In the genomic region with DNA sequence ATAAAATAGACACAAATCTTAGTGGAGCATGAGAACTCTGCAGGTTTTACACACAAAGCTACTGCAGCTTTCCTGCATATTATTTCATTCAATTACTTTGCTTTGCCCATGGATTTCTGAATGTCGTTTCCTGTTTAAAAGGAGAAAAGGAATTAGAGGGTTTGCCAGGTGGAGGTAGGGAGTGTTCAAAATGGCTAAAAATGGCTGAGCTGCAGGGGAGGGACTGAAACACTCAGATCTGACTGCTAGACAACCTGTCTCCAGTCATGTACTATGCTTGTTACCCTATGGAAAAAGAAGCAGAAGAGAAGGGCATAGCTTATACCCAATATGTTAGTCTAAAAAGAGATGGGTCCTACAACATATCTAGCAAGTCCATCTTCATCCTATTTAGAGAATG, we compare ENCODE assay signal across 18 mouse cellular contexts.
DNase-seq lines count a peak whose midpoint lies in the region; ATAC-seq lines count a peak whose summit lies in the region.
"Had no signal": no experiment of that assay in that cellular context is flagged by ENCODE, and none has a peak within 500 bp of the region (broad histone marks: within the 10 kb centered on the region; RNA-seq: fewer than 3 reads in every experiment).

No protein-coding gene starts in this region.

- ATAC-seq in cerebellum, adult (ENCODE audit: insufficient number of reproducible peaks, low FRiP score, low TSS enrichment): peak; percentile 54
- ATAC-seq: activated CD4-positive, CD25-positive, alpha-beta regulatory T cell, adult 4 months; CD4-positive, CD25-positive, alpha-beta regulatory T cell, adult 4 months; forebrain, embryonic 14.5 days; forebrain, embryonic 16.5 days; Patski had no signal

- DNase-seq in cerebellum, adult 11 months: no peak
- peak; percentile 24 to 36 for DNase-seq in cerebellum, adult 18-20 months
- no peak for DNase-seq in cerebellum, postnatal 4 days (ENCODE audit: low spot score in 2 of 2)
- peak; percentile 73 for DNase-seq in cerebellum, adult 9-10 months
- peak; percentile 17 to 28 for DNase-seq in cerebellum, postnatal 25 days
- DNase-seq in right cerebral cortex, adult 2 months (ENCODE audit: low spot score in 2 of 2): no peak
- no peak for DNase-seq in natural killer cell, adult 2 months (ENCODE audit: low spot score in 2 of 2)
- DNase-seq: adrenal gland, adult 2 months; adrenal gland, postnatal 10 days; adrenal gland, postnatal 25 days; B cell, adult 2 months; gastrocnemius, adult 2 months had no signal

Comparison
In these comparisons a context has a peak if more than half of its experiments do, and no peak if none do; other contexts are left out.
1. DNase-seq: peak in cerebellum, adult 18-20 months (2 of 2), cerebellum, adult 9-10 months (single experiment) and cerebellum, postnatal 25 days (2 of 2); none in cerebellum, adult 11 months (single experiment), cerebellum, postnatal 4 days (0 of 2), right cerebral cortex, adult 2 months (0 of 2) and natural killer cell, adult 2 months (0 of 2).